Mouse (Mus musculus) B cell, adult (primary cell): Measurements from ENCODE around the gene Tesk1. TPM values are rescaled to one million over a fixed set of nuclear protein-coding genes. Genes with fewer than 3 reads are reported as not detected.

ENCODE experiments used
- total RNA-seq: library from RNA; stranded (reverse); gene quantifications from 4 replicates; pipeline ENCODE4 v1.2.4, GENCODE M21; 2023; ENCODE audit not compliant: inconsistent age

Tesk1 gene
- total RNA-seq, result 50.3 to 68.1 TPM (median 63.1 TPM) in 4 replicates

GRCm38 (mm10) chr4:43441639-43442038 is at the start of gene Tesk1:
Tesk1 (plus strand) TSS chr4:43441939.

GRCm38 (mm10) chr4:43428946-43429345 is 12.8 kb upstream of the Tesk1 start, which contains the start of gene Fam166b:
Fam166b (minus strand) TSS chr4:43429134.

DNA sequence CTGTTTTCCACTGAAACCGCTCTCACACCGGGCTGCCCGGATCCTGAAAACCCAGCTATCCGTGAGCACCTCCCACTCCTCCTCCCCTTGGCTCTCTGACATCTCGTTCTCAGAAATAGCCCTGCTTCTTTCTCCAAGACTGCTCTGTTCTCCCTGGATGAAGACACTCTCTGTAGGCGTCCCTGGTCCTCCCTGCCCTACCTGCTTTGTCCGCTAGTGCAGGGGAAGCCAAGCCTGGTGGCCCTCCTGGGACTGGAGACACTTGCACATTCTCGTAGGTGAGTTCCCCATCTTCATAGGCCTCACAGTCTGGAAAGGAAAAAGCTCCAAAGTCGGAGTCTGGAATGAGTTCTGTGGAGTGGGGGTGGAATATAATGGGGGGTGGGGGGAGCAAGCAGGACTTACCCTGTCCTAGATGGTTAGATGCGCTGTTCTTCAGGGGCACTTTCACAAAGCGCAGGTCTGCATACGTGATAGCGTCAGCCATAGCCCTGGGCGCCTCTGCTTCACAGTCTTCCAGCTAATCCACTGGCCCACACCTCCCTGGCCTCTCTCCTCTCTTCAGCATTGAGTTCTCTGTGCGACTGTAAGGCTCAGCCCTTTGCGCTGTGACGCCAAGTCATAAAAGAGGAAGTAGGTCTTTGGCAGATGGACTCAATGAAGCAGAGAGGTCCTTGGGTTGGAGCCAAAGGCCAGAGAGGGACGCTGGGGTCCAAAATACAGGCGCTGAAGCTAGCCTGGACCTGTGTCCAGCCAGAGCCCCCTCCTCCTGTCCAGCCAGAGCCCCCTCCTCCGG is 12.5 kb downstream of the Tesk1 start, which contains the start of gene Cd72:
Gene Cd72, minus strand, starts transcription at position 588 of the 796 bp plus-strand sequence.

GRCm38 (mm10) chr4:43483535-43484091 is 41.9 kb downstream of the Tesk1 start, which contains the start of gene Sit1:
Sit1 (minus strand) TSS chr4:43483734.

DNA sequence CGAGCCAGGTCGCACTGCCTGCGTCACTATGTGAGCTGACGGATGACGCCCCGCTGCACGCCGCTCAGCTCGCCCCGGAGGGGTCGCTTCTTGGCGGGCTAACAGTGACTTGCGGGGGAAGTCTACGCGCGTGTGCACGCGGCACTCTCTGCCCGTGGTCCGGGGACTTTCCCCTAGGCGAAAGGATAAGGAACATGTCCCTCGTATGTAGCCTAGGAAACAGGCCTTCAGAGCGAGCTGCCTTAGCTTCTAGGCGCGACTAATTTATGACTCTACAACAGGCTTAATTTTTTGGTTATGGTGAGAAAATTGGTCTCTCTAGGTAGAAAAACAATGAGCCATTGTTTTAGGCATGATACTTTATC is 51.1 kb downstream of the Tesk1 start, which contains the start of gene Ccdc107:
Gene Ccdc107, plus strand, starts transcription at position 80 of the 365 bp plus-strand sequence.

Other genes with a start within 250 kb of the Tesk1 start
- gene Atp8b5, start 174.8 kb upstream of the Tesk1 start, total RNA-seq, result not detected in 4 replicates
- gene Rusc2, start 60.0 kb upstream of the Tesk1 start, total RNA-seq, result 1.0 to 1.5 TPM in 2 of 4 replicates, not detected in the others
- not detected in 4 replicates for gene Fam166b, start 12.8 kb upstream of the Tesk1 start, total RNA-seq
- 506 to 604 TPM (median 560 TPM) in 4 replicates for gene Cd72, start 12.7 kb downstream of the Tesk1 start, total RNA-seq
- gene Sit1, start 41.8 kb downstream of the Tesk1 start, total RNA-seq, result 10.9 to 17.2 TPM (median 13.9 TPM) in 4 replicates
- 28.7 to 35.4 TPM (median 30.0 TPM) in 4 replicates for gene Ccdc107, start 51.0 kb downstream of the Tesk1 start, total RNA-seq
- 1.3 to 3.6 TPM (median 2.6 TPM) in 4 replicates for gene Arhgef39, start 57.8 kb downstream of the Tesk1 start, total RNA-seq
- 0.84 to 1.4 TPM in 2 of 4 replicates, not detected in the others for gene Car9, start 65.0 kb downstream of the Tesk1 start, total RNA-seq
- gene Tpm2, start 81.8 kb downstream of the Tesk1 start, total RNA-seq, result 0.58 to 0.93 TPM (median 0.66 TPM) in 3 of 4 replicates, not detected in the other
- 55.9 to 68.9 TPM (median 66.5 TPM) in 4 replicates for gene Creb3, start 120.4 kb downstream of the Tesk1 start, total RNA-seq
- 271 to 299 TPM (median 289 TPM) in 4 replicates for gene Tln1, start 120.8 kb downstream of the Tesk1 start, total RNA-seq
- gene Rgp1, start 136.8 kb downstream of the Tesk1 start, total RNA-seq, result 41.6 to 56.1 TPM (median 42.0 TPM) in 4 replicates
- gene Gba2, start 136.9 kb downstream of the Tesk1 start, total RNA-seq, result 43.0 to 48.3 TPM (median 45.3 TPM) in 4 replicates
- not detected in 4 replicates for gene Msmp, start 142.6 kb downstream of the Tesk1 start, total RNA-seq
- gene Npr2, start 190.0 kb downstream of the Tesk1 start, total RNA-seq, result 0.80 to 4.4 TPM (median 1.3 TPM) in 4 replicates
- gene Spag8, start 211.7 kb downstream of the Tesk1 start, total RNA-seq, result not detected in 4 replicates
- gene Hint2, start 214.5 kb downstream of the Tesk1 start, total RNA-seq, result 13.0 to 19.8 TPM (median 15.5 TPM) in 4 replicates
- gene Tmem8b, start 227.0 kb downstream of the Tesk1 start, total RNA-seq, result 2.0 to 3.4 TPM (median 2.9 TPM) in 4 replicates
- 0.18 TPM in 1 of 4 replicates, not detected in the others for gene Fam221b, start 227.2 kb downstream of the Tesk1 start, total RNA-seq